Mouse (Mus musculus): ENCODE results near the gene Mrm1.
"Not testable (repeated sequence)": the region's sequence is repeated elsewhere in the genome, so short reads cannot be mapped to it uniquely, and the experiment has no call there.

Mrm1 gene

DNA sequence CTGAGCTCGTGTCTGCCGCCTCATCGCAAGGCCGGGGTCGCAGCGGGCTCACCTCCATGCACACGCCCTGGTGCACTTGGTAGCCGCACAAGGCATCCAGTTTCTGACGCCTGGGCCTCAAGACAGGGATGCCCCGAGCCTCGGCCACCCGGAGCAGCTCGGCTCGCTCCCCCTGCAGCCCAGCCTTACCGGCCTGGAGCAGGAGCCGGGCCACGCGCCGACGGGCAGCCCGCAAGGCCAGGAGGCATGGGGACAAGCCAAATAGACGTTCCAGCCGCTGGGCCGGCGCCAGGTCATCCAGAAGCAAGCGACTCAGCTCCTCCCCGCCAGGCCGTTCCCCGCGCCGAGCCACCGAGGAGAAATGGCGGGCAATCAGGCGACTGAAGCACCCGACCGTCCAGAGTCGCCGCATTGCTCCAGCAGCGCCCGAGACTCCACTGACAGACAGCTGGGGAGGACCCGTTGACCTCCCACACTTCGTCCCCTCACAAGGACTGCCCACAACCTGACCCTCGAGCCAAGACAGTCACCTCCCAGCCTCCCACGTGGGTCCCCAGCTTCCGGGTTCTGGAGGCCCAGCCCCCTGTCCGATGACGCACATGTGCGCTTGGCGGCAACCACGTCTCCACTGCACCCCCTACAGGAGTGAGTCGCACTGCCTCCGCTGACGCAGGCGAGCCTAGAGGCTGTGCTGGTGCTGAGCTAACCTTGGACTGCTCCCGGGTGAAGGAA, at the start of gene Mrm1:
TSS of gene Mrm1 (minus strand) at position 555 of the 732 bp plus-strand sequence.
- peak; percentile 97 for DNase-seq (ENCODE audit: low read depth, low spot score)

- no peak for DNase-seq (ENCODE audit: low read depth, low spot score)
These were observed 49.5 kb upstream of the Mrm1 start for GRCm38 (mm10) chr11:84868786-84869259.

DNA sequence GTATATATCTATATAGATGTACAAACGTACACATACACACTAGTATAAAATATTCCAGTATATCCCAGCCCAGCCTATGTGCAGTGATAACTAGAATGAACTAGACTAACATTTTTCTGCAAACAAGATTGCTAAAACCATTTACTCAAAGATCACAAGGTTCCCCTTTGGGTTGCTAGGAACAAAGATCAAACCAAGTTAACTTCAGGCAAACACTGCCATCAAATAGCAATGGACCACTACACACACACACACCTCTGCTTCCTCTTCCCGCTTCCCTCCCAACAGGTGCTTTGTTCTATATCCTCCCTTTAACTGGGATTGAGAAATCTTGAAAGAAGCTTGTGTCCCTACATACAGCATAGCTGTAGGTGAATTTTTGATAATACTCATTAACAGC, 48.3 kb upstream of the Mrm1 start:
- no peak for DNase-seq (ENCODE audit: low read depth, low spot score)

- no peak for DNase-seq (ENCODE audit: low read depth, low spot score)
These were observed 46.0 kb upstream of the Mrm1 start for GRCm38 (mm10) chr11:84865268-84865667.

GRCm38 (mm10) chr11:84855285-84855684, 36.0 kb upstream of the Mrm1 start:
- DNase-seq (ENCODE audit: low read depth, low spot score) = no peak

GRCm38 (mm10) chr11:84847475-84848090, 28.3 kb upstream of the Mrm1 start:
- DNase-seq (ENCODE audit: low read depth, low spot score) = no peak

GRCm38 (mm10) chr11:84846741-84847474, 27.6 kb upstream of the Mrm1 start:
- DNase-seq (ENCODE audit: low read depth, low spot score) = no peak

DNA sequence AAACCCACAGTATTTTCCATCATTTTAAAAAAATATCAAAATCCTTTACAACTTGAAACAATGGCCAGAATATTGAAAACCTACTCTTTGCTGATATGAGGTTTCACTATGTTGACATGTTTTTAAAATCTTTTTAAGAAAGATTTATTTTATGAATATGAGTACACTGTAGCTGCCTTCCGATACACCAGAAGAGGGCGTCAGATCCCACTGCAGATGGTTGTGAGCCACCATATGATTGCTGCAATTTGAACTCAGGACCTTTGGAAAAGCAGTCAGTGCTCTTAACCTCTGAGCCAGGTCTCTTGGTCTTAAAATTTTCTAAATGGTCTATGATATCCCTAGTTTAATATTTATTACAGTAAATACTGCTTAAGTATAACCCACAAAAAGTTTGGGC, 20.0 kb upstream of the Mrm1 start:
- no peak for DNase-seq (ENCODE audit: low read depth, low spot score)

GRCm38 (mm10) chr11:84829495-84829894, 10.2 kb upstream of the Mrm1 start:
- not testable (repeated sequence) for DNase-seq (ENCODE audit: low read depth, low spot score)

DNA sequence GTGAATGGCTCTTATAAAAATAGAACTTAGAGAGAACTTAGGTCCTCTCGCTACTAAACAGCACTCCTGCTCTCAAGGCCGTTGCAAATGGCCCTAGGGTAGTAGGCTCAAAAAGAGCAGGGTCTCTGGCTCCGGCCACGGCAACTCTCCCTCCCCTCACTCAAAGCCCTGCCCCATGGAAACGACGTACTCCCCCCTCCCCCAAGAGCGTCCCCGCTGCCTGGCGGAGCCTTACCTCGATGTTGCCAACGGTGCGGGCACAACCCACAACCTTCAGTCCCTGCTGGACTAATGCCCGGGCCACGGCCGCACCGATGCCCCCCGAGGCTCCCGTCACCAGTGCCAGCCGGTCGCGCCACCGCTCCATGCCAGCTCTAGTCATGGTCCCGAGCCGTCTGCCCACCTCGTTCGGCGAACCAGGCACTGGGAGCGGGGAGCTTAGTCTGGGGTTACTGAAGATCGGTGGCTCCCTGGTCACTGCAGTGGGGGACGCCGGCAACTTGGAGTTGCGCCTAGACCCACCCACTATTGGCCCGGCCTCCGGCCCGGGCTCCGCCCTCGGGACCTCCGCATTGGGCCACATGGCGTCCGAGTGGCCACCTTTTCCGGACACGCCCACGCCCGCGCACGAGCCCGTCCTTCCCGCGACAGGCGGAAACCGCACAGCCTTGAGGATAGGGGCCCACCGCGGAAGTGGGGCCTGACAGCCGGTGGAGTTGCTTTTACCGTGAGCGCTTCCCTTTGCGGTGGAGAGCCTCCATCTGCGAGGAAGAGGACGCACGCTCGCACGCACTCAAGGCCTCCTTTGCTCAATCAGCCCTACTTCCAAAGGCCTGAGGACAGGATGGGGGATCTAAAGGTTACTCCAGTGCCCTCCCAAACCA, 9.4 kb upstream of the Mrm1 start, which contains the start of gene Dhrs11:
TSS of gene Dhrs11 (minus strand) at position 479 of the 884 bp plus-strand sequence.
- DNase-seq (ENCODE audit: low read depth, low spot score) = peak; percentile 92

GRCm38 (mm10) chr11:84827901-84828503, 8.7 kb upstream of the Mrm1 start:
- peak; percentile 60 for DNase-seq (ENCODE audit: low read depth, low spot score)

DNA sequence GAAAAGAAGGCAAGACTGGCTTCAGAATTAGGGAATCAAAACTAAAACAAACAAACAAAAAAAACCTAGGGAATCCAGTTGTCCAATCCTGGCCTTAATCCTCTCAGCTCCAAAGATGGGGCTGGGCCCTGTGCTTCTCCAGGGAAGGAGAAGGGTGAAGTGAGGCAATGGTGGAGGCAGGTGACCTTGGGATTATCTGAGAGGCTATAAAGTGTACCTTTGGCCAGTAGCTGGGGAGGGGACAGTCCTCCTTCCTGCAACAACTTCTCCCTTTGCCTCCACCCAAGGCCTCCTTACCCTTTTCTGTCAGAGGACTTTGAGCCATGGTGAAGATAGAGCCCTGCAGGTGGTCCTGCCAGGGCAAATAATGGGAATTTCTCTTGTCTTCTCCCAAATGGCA, 8.2 kb upstream of the Mrm1 start:
- no peak for DNase-seq (ENCODE audit: low read depth, low spot score)

DNA sequence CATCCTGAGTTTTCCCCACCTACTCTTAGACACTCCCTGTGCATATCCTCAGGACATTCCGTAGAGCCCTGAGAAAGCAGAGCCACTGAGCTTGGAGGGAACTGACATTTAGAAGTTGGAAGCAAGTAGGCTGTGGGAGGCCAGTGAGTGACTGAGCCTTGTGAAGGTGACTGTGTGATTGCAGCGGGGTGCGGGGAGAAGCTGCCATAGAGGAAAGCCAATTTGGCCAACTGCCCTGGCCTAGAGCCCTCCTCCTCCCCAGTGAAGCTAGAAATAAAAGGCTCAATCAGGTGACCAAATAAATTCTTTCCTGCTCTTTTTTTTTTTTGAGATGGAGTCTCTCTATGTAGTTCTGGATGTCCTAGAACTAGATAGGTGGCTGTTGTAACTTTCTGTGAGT, 6.9 kb upstream of the Mrm1 start:
- peak; percentile 92 for DNase-seq (ENCODE audit: low read depth, low spot score)

DNA sequence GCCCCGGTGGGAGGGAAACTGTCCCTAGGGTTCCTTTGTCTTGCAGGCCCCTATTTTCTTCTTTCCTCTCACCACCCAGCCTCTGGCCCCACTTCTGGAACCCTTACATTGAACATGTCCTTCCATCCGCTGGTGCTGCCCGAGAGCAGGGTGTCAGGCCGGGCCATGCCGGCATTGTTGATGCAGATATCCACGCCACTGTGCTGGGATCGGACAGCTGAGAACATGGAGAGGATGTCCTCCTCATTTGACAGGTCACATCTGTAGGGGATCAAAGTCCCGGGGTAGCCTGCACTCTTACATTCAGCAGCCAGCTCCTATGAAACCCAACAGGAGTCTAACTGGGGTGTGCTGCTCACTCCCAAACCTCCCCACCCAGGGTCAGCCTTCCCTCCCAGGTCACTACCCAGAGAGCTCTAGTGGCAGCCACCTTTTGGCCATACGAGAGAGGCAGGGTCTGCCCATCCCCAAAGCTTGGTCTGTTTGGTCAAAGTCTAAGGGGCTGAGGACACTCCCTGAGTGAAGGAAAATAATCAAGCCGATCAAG, 6.0 kb upstream of the Mrm1 start:
- no peak for DNase-seq (ENCODE audit: low read depth, low spot score)

DNA sequence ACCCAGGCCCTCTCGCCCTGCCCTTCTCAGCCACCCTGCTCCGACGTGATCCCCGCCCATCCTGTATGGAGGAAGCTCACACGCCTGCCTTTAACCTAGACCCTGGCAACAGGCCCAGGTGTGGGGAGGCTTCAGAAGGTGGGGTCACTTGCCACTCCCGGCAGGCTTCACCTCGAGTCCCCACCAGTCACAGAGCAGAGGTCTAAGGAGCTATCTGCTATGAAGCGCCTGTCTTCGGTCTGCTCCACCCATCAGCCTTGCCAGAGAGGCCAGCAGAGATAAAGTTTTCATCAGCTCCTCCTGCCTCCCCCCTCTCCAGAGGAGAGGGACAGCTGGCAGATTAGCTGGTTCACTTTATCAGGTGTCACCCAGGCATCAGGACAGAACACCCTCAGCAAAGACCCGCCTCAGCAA, 4.2 kb upstream of the Mrm1 start:
- DNase-seq (ENCODE audit: low read depth, low spot score) = peak; percentile 67

- DNase-seq (ENCODE audit: low read depth, low spot score) = no peak
These were observed 3.2 kb upstream of the Mrm1 start for GRCm38 (mm10) chr11:84822487-84822886.

DNA sequence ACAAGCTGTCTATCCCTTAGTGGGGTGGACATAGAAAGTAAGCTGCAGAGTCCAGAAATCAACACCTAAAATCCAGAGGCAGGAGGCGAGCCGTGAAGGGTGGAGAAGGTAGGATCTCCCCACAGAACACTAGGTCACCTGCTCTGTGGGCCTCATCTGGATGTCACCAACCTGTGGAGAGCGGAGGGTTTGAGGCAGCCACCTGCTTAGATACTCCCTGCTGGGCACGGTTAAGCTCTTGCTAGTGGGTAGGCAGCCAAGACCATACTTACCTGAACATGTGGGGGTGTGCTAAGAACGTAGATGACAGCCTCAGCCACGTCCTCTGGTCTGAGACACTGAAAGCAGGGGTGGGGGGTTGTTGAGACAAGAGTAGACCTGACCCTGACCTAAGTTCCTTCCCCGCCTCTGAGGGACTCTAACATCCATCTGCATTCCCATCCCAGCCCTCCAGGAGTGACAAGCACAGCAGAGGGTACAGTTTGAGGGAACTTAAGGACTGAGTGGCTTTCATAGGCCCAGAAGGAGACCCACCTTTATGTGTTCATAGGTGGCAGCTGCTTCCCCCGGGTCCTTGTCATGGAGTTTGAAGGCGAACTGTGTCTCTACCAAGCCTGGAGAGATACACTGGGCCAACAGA, 1.9 kb upstream of the Mrm1 start:
- DNase-seq (ENCODE audit: low read depth, low spot score) = no peak

GRCm38 (mm10) chr11:84818085-84818960, 992 bp downstream of the Mrm1 start:
- DNase-seq (ENCODE audit: low read depth, low spot score) = peak; percentile 73

DNA sequence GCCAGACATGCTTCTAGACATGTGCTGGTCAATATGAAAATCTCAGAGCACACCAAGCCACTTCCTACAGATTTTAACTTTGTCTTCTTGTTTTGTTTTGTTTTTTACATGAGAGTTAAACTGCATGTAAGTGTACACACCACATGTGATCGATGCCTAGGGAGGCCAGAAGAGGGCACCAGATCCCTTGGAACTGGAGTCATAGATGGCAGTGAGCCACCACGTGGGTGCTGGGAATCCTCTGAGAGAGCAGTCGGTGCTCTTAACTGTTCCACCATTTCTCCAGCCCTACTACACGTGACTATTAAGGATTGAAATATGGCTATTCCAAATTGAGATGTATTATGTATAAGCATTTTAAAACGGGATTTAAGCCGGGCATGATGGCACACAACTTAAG, 2.0 kb downstream of the Mrm1 start:
- no peak for DNase-seq (ENCODE audit: low read depth, low spot score)
